Mouse (Mus musculus) T-helper 2 cell (primary cell): Measurements from ENCODE around the gene Gif.

ENCODE experiments used
- in situ Hi-C: fragments of 300-600 bp; cut with MboI, MseI; formaldehyde crosslinking; loops from one replicate; pipeline ENCODE4 v1.15.1; 2025; ENCODE audit warnings: high pct_unique_total_duplicates

Gif gene

DNA sequence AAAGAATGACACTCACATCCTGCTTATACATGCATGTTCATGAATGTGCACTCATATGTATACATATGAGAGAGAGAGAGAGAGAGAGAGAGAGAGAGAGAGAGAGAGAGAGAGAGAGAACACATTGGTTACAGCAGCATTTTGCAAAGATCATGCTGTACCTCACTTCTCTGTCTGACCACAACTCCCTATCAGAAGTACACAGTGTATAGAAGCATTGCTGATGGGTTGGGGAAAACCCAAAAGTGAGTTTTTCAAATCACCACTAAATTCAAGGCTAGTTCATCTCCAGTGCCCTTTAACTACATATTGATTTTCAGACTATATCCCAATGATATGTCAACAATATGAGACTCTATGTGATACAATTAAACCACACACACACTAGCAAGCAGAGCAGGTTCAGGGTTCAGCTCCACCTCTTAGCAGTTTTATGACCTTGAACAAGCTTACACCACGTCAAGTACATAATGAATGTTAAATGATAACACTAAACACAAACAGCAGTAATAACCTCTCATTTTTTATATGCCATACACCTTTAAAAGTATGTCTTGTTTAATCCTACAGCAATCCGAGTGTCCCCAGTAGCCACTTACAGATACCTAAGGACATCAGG, 46.5 kb downstream of the Gif start:
- in situ Hi-C loops = no loop called here

DNA sequence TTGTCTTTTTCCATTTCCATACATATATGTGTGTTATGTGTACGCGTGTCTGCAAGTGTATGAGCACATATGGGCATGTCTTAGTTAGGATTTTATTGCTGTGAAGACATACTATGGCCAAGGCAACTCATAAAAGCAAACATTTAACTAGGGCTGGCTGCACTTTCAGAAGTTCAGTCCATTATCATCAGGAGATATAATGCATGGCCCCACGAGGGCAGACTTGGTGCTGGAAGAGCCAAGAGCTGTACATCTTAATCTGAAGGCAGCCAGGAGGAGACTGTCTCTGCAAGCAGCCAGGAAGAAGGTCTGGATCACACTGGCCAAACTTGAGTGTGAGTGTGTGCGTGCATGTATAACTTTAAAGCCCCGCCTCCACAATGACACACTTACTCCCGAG, 47.1 kb downstream of the Gif start:
- in situ Hi-C loops = no loop called here

DNA sequence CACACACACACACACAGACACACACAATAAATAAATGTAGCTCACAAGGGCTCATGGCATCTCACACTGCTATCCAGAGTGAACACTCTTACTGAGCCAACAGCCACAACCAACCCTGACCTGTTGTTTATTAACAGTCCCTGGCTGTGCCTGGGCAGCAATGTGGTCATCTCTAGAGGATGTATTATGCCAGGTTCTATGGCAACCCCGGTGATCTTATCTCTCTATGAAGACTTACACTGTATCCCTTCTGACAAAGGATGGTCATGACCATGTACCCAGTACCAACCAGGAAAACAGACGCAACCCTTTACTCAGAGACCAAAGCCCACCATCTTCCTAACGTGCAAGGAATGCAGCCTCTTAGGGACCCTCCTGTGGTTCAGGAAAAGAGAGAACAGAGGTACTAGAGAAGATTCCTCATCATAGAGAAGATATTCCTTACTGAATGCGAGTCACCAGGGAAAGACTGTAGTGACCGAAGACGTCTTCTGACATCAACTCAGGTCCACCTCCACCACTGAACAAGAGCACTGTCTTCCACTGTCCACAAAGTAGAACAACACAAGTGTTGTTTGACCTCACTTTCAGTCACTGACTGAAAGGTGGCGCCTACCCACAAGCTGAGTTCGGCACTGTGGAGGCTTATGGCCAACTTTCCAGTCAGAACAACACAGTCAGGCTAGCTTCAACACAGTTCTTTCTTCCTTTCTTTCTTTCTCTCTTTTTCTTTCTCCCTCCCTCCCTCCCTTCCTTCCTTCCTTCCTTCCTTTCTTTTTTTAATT, 53.4 kb downstream of the Gif start:
- in situ Hi-C loops = no loop called here

DNA sequence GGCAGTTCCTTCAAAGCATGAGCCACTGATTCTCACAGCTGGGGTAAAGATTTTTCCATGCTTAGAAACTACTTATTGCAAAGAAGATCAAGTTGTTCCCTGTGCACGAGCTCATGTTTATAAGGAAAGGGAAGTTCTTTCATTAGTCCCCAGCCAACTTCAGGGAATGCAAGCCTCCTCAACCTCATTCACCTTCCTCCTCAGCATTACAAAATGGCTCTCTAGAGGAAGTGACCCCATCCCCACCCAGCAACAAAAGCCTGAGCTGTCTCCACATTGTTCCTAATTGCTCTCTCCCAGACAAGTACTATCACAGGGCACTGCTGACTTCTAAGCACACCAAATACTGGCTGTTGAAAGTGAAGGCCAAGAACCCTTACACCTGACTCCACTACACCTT, 57.1 kb downstream of the Gif start:
- in situ Hi-C loops = no loop called here

DNA sequence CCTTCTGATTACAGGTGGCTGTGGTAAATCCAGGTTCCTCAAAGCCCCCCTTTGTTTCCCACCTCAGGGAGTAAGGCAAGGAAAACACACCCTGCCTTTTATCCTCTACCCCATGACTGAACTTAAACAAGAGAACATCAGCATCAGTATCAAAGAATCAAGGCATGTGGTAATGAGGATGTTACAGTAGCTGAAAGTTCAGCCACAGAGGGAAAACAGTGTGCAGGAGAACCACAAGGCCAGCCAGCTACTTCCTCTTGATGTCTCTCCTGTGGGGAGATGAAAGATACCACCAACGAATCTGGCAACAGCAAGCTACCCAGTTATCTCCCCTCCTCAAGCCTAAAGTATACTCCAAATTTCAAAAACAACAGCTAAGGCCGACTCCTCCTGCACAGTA, 59.9 kb downstream of the Gif start:
- in situ Hi-C loops = no loop called here

DNA sequence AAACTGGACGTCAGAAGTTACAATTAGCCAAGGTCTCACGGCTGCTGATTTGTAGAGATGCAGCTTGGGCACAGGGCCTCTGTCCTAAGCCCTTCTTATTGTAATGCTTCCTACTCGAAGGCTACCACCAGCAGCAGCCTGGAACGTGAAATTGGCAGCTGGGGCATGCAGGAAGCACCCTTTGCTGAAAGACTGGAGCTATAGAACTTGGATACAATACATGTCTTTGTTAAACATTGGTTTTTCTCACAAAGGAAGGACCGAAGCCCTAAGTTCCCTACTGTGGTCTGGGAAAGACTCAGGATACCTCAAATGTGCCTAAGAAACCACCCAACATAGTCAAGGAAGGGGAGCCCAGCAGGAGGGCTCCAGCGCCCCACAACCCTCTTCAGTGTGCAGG, 60.5 kb downstream of the Gif start:
- in situ Hi-C loops = no loop called here

DNA sequence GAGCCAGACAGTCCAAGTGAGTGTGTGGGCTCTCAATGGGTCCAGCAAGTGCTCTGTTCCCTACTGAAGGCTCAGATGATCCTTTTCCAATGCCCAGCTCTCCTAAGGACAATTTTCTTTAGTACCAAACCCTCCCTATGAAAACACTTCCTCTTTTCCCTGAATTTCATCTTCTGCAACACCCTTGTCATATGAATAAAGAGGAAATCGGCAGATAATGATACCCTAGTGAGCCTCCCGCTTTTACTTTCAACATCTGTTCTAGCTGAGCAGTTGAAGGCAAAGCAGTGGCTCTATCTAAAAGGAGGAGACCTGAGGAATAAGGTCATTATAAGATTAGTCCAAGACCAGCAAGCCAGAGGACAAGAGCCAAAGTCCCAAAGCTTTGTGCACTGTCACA, 61.1 kb downstream of the Gif start:
- in situ Hi-C loops = no loop called here

DNA sequence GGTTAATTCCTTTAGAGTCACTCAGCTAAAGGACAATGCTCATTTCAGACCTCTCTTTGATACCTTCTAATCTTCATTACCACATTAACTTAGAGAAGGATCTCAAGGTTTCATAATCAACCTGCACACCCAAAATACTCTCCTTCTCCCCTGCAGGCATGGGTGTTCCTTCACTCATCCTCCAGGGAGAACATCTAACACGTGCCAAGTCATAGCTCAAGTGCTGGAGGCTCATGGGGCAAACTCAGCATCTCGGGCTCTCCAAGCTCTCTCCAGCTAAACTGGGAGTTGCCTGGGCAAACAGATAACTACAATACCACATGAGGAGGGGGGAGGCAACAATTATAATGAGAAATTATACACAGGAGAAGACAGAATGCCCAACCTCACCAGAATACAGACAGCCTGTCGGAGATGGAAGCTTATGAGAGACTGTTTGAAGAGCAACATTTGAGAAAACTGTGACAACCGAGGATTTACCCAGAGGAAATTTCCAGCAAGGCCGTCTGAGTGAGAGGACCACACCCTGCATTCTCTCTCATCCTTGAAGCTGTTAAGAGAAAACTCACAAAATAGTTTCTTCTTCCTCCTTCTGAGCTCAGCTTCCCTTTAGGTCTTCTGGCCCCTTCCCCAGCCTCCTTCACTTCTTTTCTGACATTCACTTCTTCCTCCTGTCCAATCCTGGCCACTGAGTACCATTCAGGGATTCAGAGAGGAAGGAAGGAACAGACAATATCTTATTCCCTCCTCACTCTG, 62.8 kb downstream of the Gif start:
- in situ Hi-C loops = no loop called here

DNA sequence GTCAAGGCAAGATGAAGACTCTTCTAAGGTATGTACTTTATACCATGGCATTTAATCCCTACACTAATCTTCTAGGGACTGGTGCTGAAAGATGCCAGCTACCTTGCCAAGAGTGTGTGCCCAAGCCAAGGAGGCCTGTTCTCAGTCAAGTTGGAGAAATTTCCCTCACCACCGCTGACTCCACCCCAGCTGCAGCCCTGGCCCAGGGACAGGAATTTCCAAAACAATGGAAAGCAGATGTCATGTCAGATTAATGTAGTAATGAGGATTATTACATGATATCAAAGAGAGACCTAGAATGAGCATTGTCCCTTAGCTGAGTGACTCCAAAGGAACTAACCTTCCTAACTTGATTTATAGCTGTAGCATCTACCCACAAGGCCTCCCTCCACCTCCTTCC, 63.5 kb downstream of the Gif start:
- in situ Hi-C loops = no loop called here

DNA sequence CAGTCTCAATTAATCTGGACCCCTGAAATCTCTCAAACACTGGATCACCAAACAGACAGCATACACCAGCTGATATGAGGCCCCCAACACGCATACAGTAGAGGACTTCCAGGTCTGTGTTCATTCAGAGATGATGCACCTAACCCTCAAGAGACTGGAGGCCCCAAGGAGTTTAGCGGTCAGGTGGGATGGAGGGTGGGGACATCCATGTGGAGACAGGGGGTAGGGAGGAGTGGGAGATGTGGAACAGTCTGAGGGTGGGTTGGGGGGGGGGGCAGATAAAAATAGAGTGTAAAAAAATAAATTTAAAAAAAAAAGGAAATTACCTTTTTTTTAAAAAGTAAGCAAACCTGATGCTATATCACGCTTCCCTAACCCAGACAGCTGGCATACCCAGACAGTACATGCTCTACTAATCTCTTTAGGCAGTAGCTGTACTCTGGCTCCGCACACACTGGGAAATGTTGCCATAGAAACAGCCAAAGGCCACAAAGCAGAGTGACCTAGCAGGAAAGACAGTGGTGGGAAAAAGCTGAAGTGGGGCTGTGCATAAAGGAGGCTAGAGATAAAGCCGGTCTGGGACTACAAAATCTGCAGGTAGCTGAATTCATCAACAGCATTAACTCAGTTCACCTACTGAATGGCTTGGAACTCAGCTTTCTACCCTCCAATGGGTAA, 64.5 kb downstream of the Gif start:
- in situ Hi-C loops = no loop called here
